Mouse (Mus musculus): Measurements from ENCODE around the gene Rnf19b. TPM values are rescaled to one million over a fixed set of nuclear protein-coding genes. Genes with fewer than 3 reads are reported as not detected.

Gene Rnf19b
- polyA plus RNA-seq, 1 experiment from 2014 or later = 11.0 TPM

- Histone ChIP-seq H3K27ac (ENCODE audit: low read depth, low read length) (peak overlapping the region; percentile 91), H3K4me1 (replicated peaks; ENCODE audit: control insufficient read depth, insufficient read depth, low read length) (peaks cover 5% of the 10 kb centered on the region; the same call in 1 of the 2 replicates), H3K4me2 (replicated peaks; ENCODE audit: low read depth) (no peak overlapping the region), H3K36me3 (ENCODE audit: control insufficient read depth, insufficient read depth) (peaks cover 13% of the 10 kb centered on the region; the same call in 1 of the 2 replicates), H3K9ac (ENCODE audit: low read depth, low read length) (no peak overlapping the region), H3K27me3 (replicated peaks; ENCODE audit: control insufficient read depth, insufficient read depth, low read length) (no peaks in the 10 kb centered on the region), H3K9me3 (ENCODE audit: control insufficient read depth) (no peaks in the 10 kb centered on the region), H3K4me3 (ENCODE audit: low read depth, low read length) (no peak overlapping the region)
- 45% methylated on average over 11 of the region's 11 CpGs for WGBS
- TF ChIP-seq CTCF (IDR thresholded peaks at IDR 0.05; ENCODE audit: low read depth) = peak; percentile 84
- peak; percentile 49 for ATAC-seq
Observed at GRCm38 (mm10) chr4:129111350-129111749, 53.3 kb downstream of the Rnf19b start.

GRCm38 (mm10) chr4:129112231-129112630 lies 54.2 kb downstream of the Rnf19b start:
- no peak for ATAC-seq
- H3K4me1 ChIP-seq (replicated peaks; ENCODE audit: control insufficient read depth, insufficient read depth, low read length) = peaks cover 5% of the 10 kb centered on the region; the same call in 1 of the 2 replicates
- H3K27me3 ChIP-seq (replicated peaks; ENCODE audit: control insufficient read depth, insufficient read depth, low read length) = no peaks in the 10 kb centered on the region
- H3K36me3 ChIP-seq (ENCODE audit: control insufficient read depth, insufficient read depth) = peaks cover 13% of the 10 kb centered on the region; the same call in 1 of the 2 replicates
- H3K4me3 ChIP-seq (ENCODE audit: low read depth, low read length) = no peak overlapping the region
- TF ChIP-seq CTCF (IDR thresholded peaks at IDR 0.05; ENCODE audit: low read depth) = no peak
- WGBS = 43% methylated on average over 11 of the region's 13 CpGs
- H3K9ac ChIP-seq (ENCODE audit: low read depth, low read length) = no peak overlapping the region
- no peak overlapping the region for H3K27ac ChIP-seq (ENCODE audit: low read depth, low read length)
- H3K4me2 ChIP-seq (replicated peaks; ENCODE audit: low read depth) = no peak overlapping the region
- no peaks in the 10 kb centered on the region for H3K9me3 ChIP-seq (ENCODE audit: control insufficient read depth)

GRCm38 (mm10) chr4:129113083-129113988 lies 55.3 kb downstream of the Rnf19b start:
- WGBS = 39% methylated on average over 28 of the region's 28 CpGs

GRCm38 (mm10) chr4:129116703-129117102 lies 58.6 kb downstream of the Rnf19b start:
- TF ChIP-seq CTCF (IDR thresholded peaks at IDR 0.05; ENCODE audit: low read depth) = no peak
- Histone ChIP-seq H3K4me1 (replicated peaks; ENCODE audit: control insufficient read depth, insufficient read depth, low read length) (peaks cover 5% of the 10 kb centered on the region; the same call in 1 of the 2 replicates), H3K4me3 (ENCODE audit: low read depth, low read length) (no peak overlapping the region), H3K4me2 (replicated peaks; ENCODE audit: low read depth) (no peak overlapping the region), H3K9ac (ENCODE audit: low read depth, low read length) (no peak overlapping the region), H3K27ac (ENCODE audit: low read depth, low read length) (no peak overlapping the region), H3K36me3 (ENCODE audit: control insufficient read depth, insufficient read depth) (peaks cover 6% of the 10 kb centered on the region; the same call in 1 of the 2 replicates), H3K9me3 (ENCODE audit: control insufficient read depth) (no peaks in the 10 kb centered on the region), H3K27me3 (replicated peaks; ENCODE audit: control insufficient read depth, insufficient read depth, low read length) (peaks cover 20% of the 10 kb centered on the region)
- WGBS = 89% methylated on average over 8 of the region's 8 CpGs
- no peak for ATAC-seq

More at GRCm38 (mm10) chr4:129113083-129113988, 55.3 kb downstream of the Rnf19b start:
- Histone ChIP-seq H3K4me3 (ENCODE audit: low read depth, low read length) (no peak overlapping the region), H3K4me2 (replicated peaks; ENCODE audit: low read depth) (no peak overlapping the region; the same call in 1 of the 2 replicates), H3K4me1 (replicated peaks; ENCODE audit: control insufficient read depth, insufficient read depth, low read length) (peaks cover 5% of the 10 kb centered on the region; the same call in 1 of the 2 replicates), H3K27me3 (replicated peaks; ENCODE audit: control insufficient read depth, insufficient read depth, low read length) (no peaks in the 10 kb centered on the region), H3K9ac (ENCODE audit: low read depth, low read length) (no peak overlapping the region), H3K9me3 (ENCODE audit: control insufficient read depth) (no peaks in the 10 kb centered on the region), H3K27ac (ENCODE audit: low read depth, low read length) (no peak overlapping the region; the same call in 1 of the 2 replicates), H3K36me3 (ENCODE audit: control insufficient read depth, insufficient read depth) (peaks cover 13% of the 10 kb centered on the region; the same call in 1 of the 2 replicates)
- ATAC-seq = peak; percentile 64
- TF ChIP-seq CTCF (IDR thresholded peaks at IDR 0.05; ENCODE audit: low read depth) = peak; percentile 100

- H3K4me3 ChIP-seq (ENCODE audit: low read depth, low read length) = no peak overlapping the region
- no peaks in the 10 kb centered on the region for H3K9me3 ChIP-seq (ENCODE audit: control insufficient read depth)
- H3K4me1 ChIP-seq (replicated peaks; ENCODE audit: control insufficient read depth, insufficient read depth, low read length) = peaks cover 2% of the 10 kb centered on the region; the same call in 1 of the 2 replicates
- 79% methylated on average over 14 of the region's 14 CpGs for WGBS
- no peak for ATAC-seq
- no peak overlapping the region for H3K27ac ChIP-seq (ENCODE audit: low read depth, low read length)
- no peak for TF ChIP-seq CTCF (IDR thresholded peaks at IDR 0.05; ENCODE audit: low read depth)
- H3K9ac ChIP-seq (ENCODE audit: low read depth, low read length) = no peak overlapping the region
- H3K27me3 ChIP-seq (replicated peaks; ENCODE audit: control insufficient read depth, insufficient read depth, low read length) = peaks cover 26% of the 10 kb centered on the region
- H3K36me3 ChIP-seq (ENCODE audit: control insufficient read depth, insufficient read depth) = no peaks in the 10 kb centered on the region
- H3K4me2 ChIP-seq (replicated peaks; ENCODE audit: low read depth) = no peak overlapping the region
Observed at GRCm38 (mm10) chr4:129117720-129118510, 59.8 kb downstream of the Rnf19b start.

GRCm38 (mm10) chr4:129119708-129120107 lies 61.6 kb downstream of the Rnf19b start:
- TF ChIP-seq CTCF (IDR thresholded peaks at IDR 0.05; ENCODE audit: low read depth) = no peak
- no peak overlapping the region for H3K4me3 ChIP-seq (ENCODE audit: low read depth, low read length)
- H3K36me3 ChIP-seq (ENCODE audit: control insufficient read depth, insufficient read depth) = no peaks in the 10 kb centered on the region
- H3K9me3 ChIP-seq (ENCODE audit: control insufficient read depth) = no peaks in the 10 kb centered on the region
- no peak overlapping the region for H3K27ac ChIP-seq (ENCODE audit: low read depth, low read length)
- WGBS = 75% methylated on average over 10 of the region's 10 CpGs
- H3K27me3 ChIP-seq (replicated peaks; ENCODE audit: control insufficient read depth, insufficient read depth, low read length) = peaks cover 32% of the 10 kb centered on the region
- no peak overlapping the region for H3K4me2 ChIP-seq (replicated peaks; ENCODE audit: low read depth)
- H3K4me1 ChIP-seq (replicated peaks; ENCODE audit: control insufficient read depth, insufficient read depth, low read length) = no peaks in the 10 kb centered on the region; the same call in 1 of the 2 replicates
- H3K9ac ChIP-seq (ENCODE audit: low read depth, low read length) = no peak overlapping the region
- ATAC-seq = no peak
